Mouse (Mus musculus) spleen, postnatal 4 days (tissue): ENCODE measurements around the gene Vmn1r125.
"Not testable (repeated sequence)": the region's sequence is repeated elsewhere in the genome, so short reads cannot be mapped to it uniquely, and the experiment has no call there.

Source experiments
- DNase-seq, 2 experiments: peaks; one replicate each; pipeline ENCODE4 v3.0.0; 2022; ENCODE audit warnings: low spot score in 2 of 2

Gene Vmn1r125

GRCm38 (mm10) chr7:21271879-21272278 is at the start of gene Vmn1r125:
TSS of gene Vmn1r125 (plus strand) at chr7:21272179.
- DNase-seq: not testable (repeated sequence)

- DNase-seq: not testable (repeated sequence)
These were observed 11.5 kb upstream of the Vmn1r125 start, which contains the start of gene Vmn1r124 for GRCm38 (mm10) chr7:21260517-21260916. TSS of gene Vmn1r124 (minus strand) at chr7:21260617.

- not testable (repeated sequence) for DNase-seq
These were observed 29.4 kb downstream of the Vmn1r125 start, which contains the start of gene Vmn1r126 for GRCm38 (mm10) chr7:21301367-21301766. TSS of gene Vmn1r126 (minus strand) at chr7:21301467.

- not testable (repeated sequence) for DNase-seq
These were observed 47.8 kb downstream of the Vmn1r125 start, which contains the start of gene Vmn1r127 for GRCm38 (mm10) chr7:21319761-21320160. TSS of gene Vmn1r127 (minus strand) at chr7:21319861.
